Mouse (Mus musculus): ENCODE results near the gene Tada3. TPM values are rescaled to one million over a fixed set of nuclear protein-coding genes. Genes with fewer than 3 reads are reported as not detected.
A peak's percentile ranks its signal among the peaks of the same experiment; 100 is the strongest.

The Tada3 gene
- polyA plus RNA-seq, 1 experiment from 2014 or later: 49.7 TPM

- Histone ChIP-seq H3K27ac (ENCODE audit: low read depth, low read length) (no peak overlapping the region), H3K9me3 (ENCODE audit: control insufficient read depth, low read length) (no peaks in the 10 kb centered on the region), H3K4me3 (ENCODE audit: low read depth, low read length) (no peak overlapping the region), H3K9ac (ENCODE audit: low read depth, low read length) (no peak overlapping the region), H3K4me2 (no peak overlapping the region; the same call in 1 of the 2 replicates), H3K27me3 (replicated peaks; ENCODE audit: control insufficient read depth, insufficient read depth, low read length) (peaks cover 5% of the 10 kb centered on the region; the same call in 1 of the 2 replicates), H3K36me3 (ENCODE audit: control insufficient read depth, insufficient read depth, low read length) (peaks cover 18% of the 10 kb centered on the region), H3K4me1 (replicated peaks; ENCODE audit: control insufficient read depth, insufficient read depth, low read length) (0 out of 2 replicates have a peak, but pooled peaks cover 7% of the 10 kb centered on the region)
- DNase-seq (ENCODE audit: low spot score): no peak
- ATAC-seq (replicated peaks; ENCODE audit: low FRiP score): no peak
- 80% methylated on average over 6 of the region's 6 CpGs for WGBS
Measured at GRCm38 (mm10) chr6:113393951-113394350, 16.3 kb upstream of the Tada3 start.

GRCm38 (mm10) chr6:113392387-113393071 lies 14.8 kb upstream of the Tada3 start:
- no peak overlapping the region for H3K27ac ChIP-seq (ENCODE audit: low read depth, low read length)
- H3K4me3 ChIP-seq (ENCODE audit: low read depth, low read length): peak overlapping the region; percentile 40
- H3K27me3 ChIP-seq (replicated peaks; ENCODE audit: control insufficient read depth, insufficient read depth, low read length): peaks cover 5% of the 10 kb centered on the region; the same call in 1 of the 2 replicates
- H3K9ac ChIP-seq (ENCODE audit: low read depth, low read length): peak overlapping the region; percentile 53
- 0 out of 2 replicates have a peak, but pooled peaks cover 7% of the 10 kb centered on the region for H3K4me1 ChIP-seq (replicated peaks; ENCODE audit: control insufficient read depth, insufficient read depth, low read length)
- H3K36me3 ChIP-seq (ENCODE audit: control insufficient read depth, insufficient read depth, low read length): peaks cover 29% of the 10 kb centered on the region
- ATAC-seq (replicated peaks; ENCODE audit: low FRiP score) (peak; percentile 61), DNase-seq (ENCODE audit: low spot score) (peak; percentile 62)
- WGBS: 5% methylated on average over 51 of the region's 51 CpGs
- H3K4me2 ChIP-seq: peak overlapping the region; percentile 79
- no peaks in the 10 kb centered on the region for H3K9me3 ChIP-seq (ENCODE audit: control insufficient read depth, low read length)

GRCm38 (mm10) chr6:113392015-113392386 lies 14.3 kb upstream of the Tada3 start:
- ATAC-seq (replicated peaks; ENCODE audit: low FRiP score): no peak
- peaks cover 5% of the 10 kb centered on the region; the same call in 1 of the 2 replicates for H3K27me3 ChIP-seq (replicated peaks; ENCODE audit: control insufficient read depth, insufficient read depth, low read length)
- peak overlapping the region; percentile 40 for H3K4me3 ChIP-seq (ENCODE audit: low read depth, low read length)
- H3K4me2 ChIP-seq: peak overlapping the region; percentile 79
- H3K9me3 ChIP-seq (ENCODE audit: control insufficient read depth, low read length): no peaks in the 10 kb centered on the region
- no peak overlapping the region for H3K27ac ChIP-seq (ENCODE audit: low read depth, low read length)
- H3K9ac ChIP-seq (ENCODE audit: low read depth, low read length): peak overlapping the region; percentile 53
- H3K36me3 ChIP-seq (ENCODE audit: control insufficient read depth, insufficient read depth, low read length): peaks cover 31% of the 10 kb centered on the region
- 0 out of 2 replicates have a peak, but pooled peaks cover 7% of the 10 kb centered on the region for H3K4me1 ChIP-seq (replicated peaks; ENCODE audit: control insufficient read depth, insufficient read depth, low read length)
- WGBS: 22% methylated on average over 10 of the region's 10 CpGs
- no peak for DNase-seq (ENCODE audit: low spot score)

- Histone ChIP-seq H3K27ac (ENCODE audit: low read depth, low read length) (no peak overlapping the region), H3K9ac (ENCODE audit: low read depth, low read length) (no peak overlapping the region), H3K27me3 (replicated peaks; ENCODE audit: control insufficient read depth, insufficient read depth, low read length) (peaks cover 5% of the 10 kb centered on the region; the same call in 1 of the 2 replicates), H3K4me3 (ENCODE audit: low read depth, low read length) (no peak overlapping the region), H3K36me3 (ENCODE audit: control insufficient read depth, insufficient read depth, low read length) (peaks cover 38% of the 10 kb centered on the region), H3K4me2 (no peak overlapping the region), H3K9me3 (ENCODE audit: control insufficient read depth, low read length) (no peaks in the 10 kb centered on the region), H3K4me1 (replicated peaks; ENCODE audit: control insufficient read depth, insufficient read depth, low read length) (0 out of 2 replicates have a peak, but pooled peaks cover 7% of the 10 kb centered on the region)
- ATAC-seq (replicated peaks; ENCODE audit: low FRiP score): no peak
- no peak for DNase-seq (ENCODE audit: low spot score)
- 86% methylated on average over 3 of the region's 3 CpGs for WGBS
Measured at GRCm38 (mm10) chr6:113390715-113391114, 13.0 kb upstream of the Tada3 start.

GRCm38 (mm10) chr6:113388960-113389359 lies 11.3 kb upstream of the Tada3 start, which contains the start of gene Ttll3:
TSS of gene Ttll3 (plus strand) at chr6:113389260.
- DNase-seq (ENCODE audit: low spot score): no peak
- H3K4me1 ChIP-seq (replicated peaks; ENCODE audit: control insufficient read depth, insufficient read depth, low read length): 0 out of 2 replicates have a peak, but pooled peaks cover 7% of the 10 kb centered on the region
- no peak within 1 kb of the TSS for H3K4me2 ChIP-seq
- peaks cover 5% of the 10 kb centered on the region; the same call in 1 of the 2 replicates for H3K27me3 ChIP-seq (replicated peaks; ENCODE audit: control insufficient read depth, insufficient read depth, low read length)
- H3K9me3 ChIP-seq (ENCODE audit: control insufficient read depth, low read length): no peaks in the 10 kb centered on the region
- H3K4me3 ChIP-seq (ENCODE audit: low read depth, low read length): no peak within 1 kb of the TSS
- ATAC-seq (replicated peaks; ENCODE audit: low FRiP score): no peak
- 82% methylated on average over 8 of the region's 8 CpGs for WGBS
- H3K9ac ChIP-seq (ENCODE audit: low read depth, low read length): no peak within 1 kb of the TSS
- H3K27ac ChIP-seq (ENCODE audit: low read depth, low read length): no peak within 1 kb of the TSS
- peaks cover 53% of the 10 kb centered on the region for H3K36me3 ChIP-seq (ENCODE audit: control insufficient read depth, insufficient read depth, low read length)

- no peak overlapping the region for H3K27ac ChIP-seq (ENCODE audit: low read depth, low read length)
- no peak overlapping the region for H3K9ac ChIP-seq (ENCODE audit: low read depth, low read length)
- peaks cover 76% of the 10 kb centered on the region for H3K36me3 ChIP-seq (ENCODE audit: control insufficient read depth, insufficient read depth, low read length)
- no peak for DNase-seq (ENCODE audit: low spot score)
- H3K9me3 ChIP-seq (ENCODE audit: control insufficient read depth, low read length): no peaks in the 10 kb centered on the region
- no peak for ATAC-seq (replicated peaks; ENCODE audit: low FRiP score)
- H3K4me3 ChIP-seq (ENCODE audit: low read depth, low read length): no peak overlapping the region
- no peak overlapping the region for H3K4me2 ChIP-seq
- H3K4me1 ChIP-seq (replicated peaks; ENCODE audit: control insufficient read depth, insufficient read depth, low read length): no peaks in the 10 kb centered on the region
- no peaks in the 10 kb centered on the region for H3K27me3 ChIP-seq (replicated peaks; ENCODE audit: control insufficient read depth, insufficient read depth, low read length)
- WGBS: 73% methylated on average over 3 of the region's 3 CpGs
Measured at GRCm38 (mm10) chr6:113386025-113386424, 8.3 kb upstream of the Tada3 start.

- H3K36me3 ChIP-seq (ENCODE audit: control insufficient read depth, insufficient read depth, low read length): peaks cover 77% of the 10 kb centered on the region
- no peak overlapping the region for H3K9ac ChIP-seq (ENCODE audit: low read depth, low read length)
- no peak overlapping the region for H3K4me3 ChIP-seq (ENCODE audit: low read depth, low read length)
- peaks cover 5% of the 10 kb centered on the region for H3K4me1 ChIP-seq (replicated peaks; ENCODE audit: control insufficient read depth, insufficient read depth, low read length)
- H3K27me3 ChIP-seq (replicated peaks; ENCODE audit: control insufficient read depth, insufficient read depth, low read length): no peaks in the 10 kb centered on the region
- H3K27ac ChIP-seq (ENCODE audit: low read depth, low read length): no peak overlapping the region
- DNase-seq (ENCODE audit: low spot score) (no peak), ATAC-seq (replicated peaks; ENCODE audit: low FRiP score) (no peak)
- H3K4me2 ChIP-seq: no peak overlapping the region
- WGBS: 82% methylated on average over 11 of the region's 11 CpGs
- H3K9me3 ChIP-seq (ENCODE audit: control insufficient read depth, low read length): no peaks in the 10 kb centered on the region
Measured at GRCm38 (mm10) chr6:113385160-113385714, 7.6 kb upstream of the Tada3 start.

- no peak overlapping the region for H3K9ac ChIP-seq (ENCODE audit: low read depth, low read length)
- WGBS: 92% methylated on average over 8 of the region's 8 CpGs
- no peak overlapping the region for H3K4me2 ChIP-seq
- H3K4me1 ChIP-seq (replicated peaks; ENCODE audit: control insufficient read depth, insufficient read depth, low read length): peaks cover 13% of the 10 kb centered on the region
- no peaks in the 10 kb centered on the region for H3K27me3 ChIP-seq (replicated peaks; ENCODE audit: control insufficient read depth, insufficient read depth, low read length)
- no peaks in the 10 kb centered on the region for H3K9me3 ChIP-seq (ENCODE audit: control insufficient read depth, low read length)
- H3K4me3 ChIP-seq (ENCODE audit: low read depth, low read length): no peak overlapping the region
- ATAC-seq (replicated peaks; ENCODE audit: low FRiP score) (no peak), DNase-seq (ENCODE audit: low spot score) (no peak)
- H3K27ac ChIP-seq (ENCODE audit: low read depth, low read length): no peak overlapping the region
- peaks cover 70% of the 10 kb centered on the region for H3K36me3 ChIP-seq (ENCODE audit: control insufficient read depth, insufficient read depth, low read length)
Measured at GRCm38 (mm10) chr6:113384351-113384927, 6.8 kb upstream of the Tada3 start.
